ENCODE assay signal across 21 mouse cellular contexts in the genomic region with DNA sequence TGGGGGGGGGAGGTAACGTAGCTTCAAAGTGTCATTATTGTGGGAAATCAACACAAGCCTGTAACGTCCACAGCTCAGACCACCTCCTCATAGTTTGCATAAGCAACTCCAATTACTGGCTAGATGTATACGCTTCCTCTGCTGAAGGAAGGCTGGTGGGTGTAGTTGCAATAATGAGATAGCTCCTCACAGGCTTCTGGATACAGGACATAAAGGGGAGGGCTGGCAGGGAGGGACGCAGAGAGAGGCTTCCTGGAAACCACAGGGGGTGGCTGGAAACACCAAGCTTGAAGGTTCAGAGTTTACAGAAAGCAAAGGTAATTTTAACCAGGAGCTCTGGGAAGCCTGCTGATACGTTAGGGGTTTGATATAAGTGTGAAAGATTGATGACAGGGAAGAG.
DNase-seq lines count a peak whose midpoint lies in the region; ATAC-seq lines count a peak whose summit lies in the region.
"Had no signal": no experiment of that assay in that cellular context is flagged by ENCODE, and none has a peak within 500 bp of the region (broad histone marks: within the 10 kb centered on the region; RNA-seq: fewer than 3 reads in every experiment).

No protein-coding gene starts in this region.

- H3K27ac ChIP-seq in hindbrain, embryonic 15.5 days (replicated peaks): no peak overlapping the region
- H3K27ac ChIP-seq in hindbrain, embryonic 11.5 days (ENCODE audit: low read depth, low read length): no peak overlapping the region
- H3K27ac ChIP-seq in midbrain, embryonic 14.5 days (replicated peaks; ENCODE audit: low read depth, low read length): peak overlapping the region; percentile 63
- H3K27ac ChIP-seq: heart, adult 2 months; liver, embryonic 14.5 days; lung, embryonic 15.5 days; stomach, embryonic 15.5 days had no signal

- H3K4me1 ChIP-seq in hindbrain, embryonic 15.5 days (replicated peaks): peaks cover 29% of the 10 kb centered on the region
- peaks cover 4% of the 10 kb centered on the region; the same call in 1 of the 2 replicates for H3K4me1 ChIP-seq in hindbrain, embryonic 11.5 days (replicated peaks; ENCODE audit: control insufficient read depth, insufficient read depth, low read length)
- H3K4me1 ChIP-seq in midbrain, embryonic 14.5 days (ENCODE audit: control insufficient read depth, insufficient read depth, low read length): peaks cover 39% of the 10 kb centered on the region

- 44% methylated on average over 5 of the region's 5 CpGs for WGBS in hindbrain, embryonic 15.5 days
- 38% methylated on average over 5 of the region's 5 CpGs for WGBS in hindbrain, embryonic 11.5 days
- WGBS in midbrain, embryonic 14.5 days: 35% methylated on average over 5 of the region's 5 CpGs

- no peak for DNase-seq in frontal cortex, postnatal 10 days (ENCODE audit: low spot score in 2 of 2)
- no peak for DNase-seq in hindbrain, embryonic 11.5 days (ENCODE audit: low spot score)
- DNase-seq in ZHBTc4 (ENCODE audit: low read depth, low spot score): peak; percentile 19
- DNase-seq in midbrain, embryonic 14.5 days: no peak
- no peak for DNase-seq in left cerebral cortex, postnatal 10 days (ENCODE audit: extremely low spot score in 1 of 2, low spot score in 2 of 2)
- DNase-seq in adrenal gland, postnatal 14 days: no peak
- DNase-seq: adrenal gland, postnatal 36 days; cerebellum, adult 18-20 months; cerebellum, postnatal 25 days; gastrocnemius, postnatal 14 days; heart, adult 2 months; heart, postnatal 4 days; kidney, postnatal 4 days; lung, postnatal 4 days; retina, postnatal 1 day; thymus, adult 2 months had no signal

- H3K9ac ChIP-seq in hindbrain, embryonic 15.5 days: no peak overlapping the region
- H3K9ac ChIP-seq in hindbrain, embryonic 11.5 days (ENCODE audit: low read depth, low read length): no peak overlapping the region
- no peak overlapping the region for H3K9ac ChIP-seq in midbrain, embryonic 14.5 days (replicated peaks; ENCODE audit: low read length)
- H3K9ac ChIP-seq: liver, embryonic 14.5 days; lung, embryonic 15.5 days; stomach, embryonic 15.5 days had no signal

- H3K4me3 ChIP-seq in hindbrain, embryonic 15.5 days: no peak overlapping the region
- no peak overlapping the region for H3K4me3 ChIP-seq in hindbrain, embryonic 11.5 days (ENCODE audit: low read depth, low read length)
- H3K4me3 ChIP-seq in midbrain, embryonic 14.5 days (replicated peaks; ENCODE audit: low read depth, low read length): no peak overlapping the region
- H3K4me3 ChIP-seq: heart, adult 2 months; lung, embryonic 15.5 days; stomach, embryonic 15.5 days had no signal

- ATAC-seq in frontal cortex, adult (ENCODE audit: low TSS enrichment): peak; percentile 53; the same call in 1 of the 2 replicates
- no peak for ATAC-seq in hindbrain, embryonic 15.5 days (ENCODE audit: low FRiP score, low read depth)
- ATAC-seq in hindbrain, embryonic 11.5 days (ENCODE audit: low FRiP score): no peak
- ATAC-seq in midbrain, embryonic 14.5 days (ENCODE audit: low FRiP score, low TSS enrichment): no peak

- no peaks in the 10 kb centered on the region for H3K27me3 ChIP-seq in hindbrain, embryonic 15.5 days
- H3K27me3 ChIP-seq in hindbrain, embryonic 11.5 days (ENCODE audit: control insufficient read depth, insufficient read depth, low read length): no peaks in the 10 kb centered on the region; the same call in 1 of the 2 replicates
- no peaks in the 10 kb centered on the region for H3K27me3 ChIP-seq in midbrain, embryonic 14.5 days (ENCODE audit: control insufficient read depth, insufficient read depth, low read length)
- H3K27me3 ChIP-seq: lung, embryonic 15.5 days; stomach, embryonic 15.5 days had no signal

- H3K36me3 ChIP-seq in hindbrain, embryonic 15.5 days: no peaks in the 10 kb centered on the region
- H3K36me3 ChIP-seq in hindbrain, embryonic 11.5 days (ENCODE audit: control insufficient read depth, insufficient read depth, low read length): no peaks in the 10 kb centered on the region
- H3K36me3 ChIP-seq in midbrain, embryonic 14.5 days (ENCODE audit: control insufficient read depth, insufficient read depth, low read length): no peaks in the 10 kb centered on the region
- H3K36me3 ChIP-seq: lung, embryonic 15.5 days; stomach, embryonic 15.5 days had no signal

- H3K4me2 ChIP-seq in hindbrain, embryonic 15.5 days: 0 out of 2 replicates have a peak overlapping the region, but pooled peaks have one; percentile 6
- no peak overlapping the region for H3K4me2 ChIP-seq in hindbrain, embryonic 11.5 days (replicated peaks; ENCODE audit: low read depth, low read length)
- peak overlapping the region; percentile 13; the same call in 1 of the 2 replicates for H3K4me2 ChIP-seq in midbrain, embryonic 14.5 days (ENCODE audit: low read length)
- H3K4me2 ChIP-seq: lung, embryonic 15.5 days; stomach, embryonic 15.5 days had no signal

- H3K9me3 ChIP-seq in hindbrain, embryonic 15.5 days: no peaks in the 10 kb centered on the region
- no peaks in the 10 kb centered on the region for H3K9me3 ChIP-seq in hindbrain, embryonic 11.5 days (ENCODE audit: control insufficient read depth, low read length)
- no peaks in the 10 kb centered on the region for H3K9me3 ChIP-seq in midbrain, embryonic 14.5 days (ENCODE audit: control insufficient read depth, low read length)
- H3K9me3 ChIP-seq: lung, embryonic 15.5 days; stomach, embryonic 15.5 days had no signal

- intact Hi-C loops in left cerebral cortex, postnatal 10 days (cut with DNase I): loop anchor here (10.0 kb wide), 1 partner anchor 111 kb away; no protein-coding TSS in a partner anchor
